Mouse (Mus musculus) liver, adult 2 months (tissue): ENCODE data around the gene Gng7. TPM values are rescaled to one million over a fixed set of nuclear protein-coding genes. Genes with fewer than 3 reads are reported as not detected.

ENCODE experiments used
- DNase-seq: peaks from one replicate; pipeline ENCODE4 v3.0.0-alpha.2; 2011; ENCODE audit warnings: low read depth, low spot score; ENCODE audit errors: extremely low read depth
- H3K27ac ChIP-seq: fragments of 200-500 bp; replicated peaks from 2 replicates; pipeline ENCODE4 v1.5.1; 2012; ENCODE audit warnings: low read depth, mild to moderate bottlenecking, control low read depth, inconsistent platforms, low read length; ENCODE audit not compliant: insufficient read depth
- H3K27me3 ChIP-seq: fragments of 200-500 bp; 2 replicates; pipeline ENCODE4 v1.6.1; 2012; ENCODE audit warnings: mild to moderate bottlenecking, moderate library complexity, low read length, inconsistent platforms; ENCODE audit not compliant: control insufficient read depth, insufficient read depth
- H3K36me3 ChIP-seq: fragments of 200-500 bp; 2 replicates; pipeline ENCODE4 v1.6.1; 2012; ENCODE audit warnings: low read length, inconsistent platforms; ENCODE audit not compliant: control insufficient read depth, insufficient read depth
- H3K4me1 ChIP-seq: fragments of 200-500 bp; 2 replicates; pipeline ENCODE4 v1.6.1; 2011; ENCODE audit warnings: low read length; ENCODE audit not compliant: control insufficient read depth, insufficient read depth
- H3K4me3 ChIP-seq: fragments of 200-500 bp; 2 replicates; pipeline ENCODE4 v1.5.1; 2011; ENCODE audit warnings: low read depth, mild to moderate bottlenecking, control low read depth, low read length, moderate library complexity; ENCODE audit not compliant: insufficient read depth
- H3K79me2 ChIP-seq: fragments of 200-500 bp; 2 replicates; pipeline ENCODE4 v1.6.1; 2012; ENCODE audit warnings: inconsistent platforms, mild to moderate bottlenecking, low read length, moderate library complexity; ENCODE audit not compliant: control insufficient read depth, insufficient read depth
- H3K9ac ChIP-seq: fragments of 200-500 bp; 2 replicates; pipeline ENCODE4 v1.6.1; 2012; ENCODE audit warnings: low read depth, mild to moderate bottlenecking, control low read depth, inconsistent platforms, low read length
- CTCF ChIP-seq: fragments of 200-500 bp; IDR thresholded peaks from 2 replicates; pipeline ENCODE4 v1.5.1; 2011; ENCODE audit warnings: low read depth, low read length, control low read depth
- POLR2A ChIP-seq: fragments of 200-500 bp; IDR thresholded peaks from 2 replicates; pipeline ENCODE4 v1.6.1; 2011; ENCODE audit warnings: low read length, control low read depth; ENCODE audit not compliant: insufficient read depth; ENCODE audit errors: extremely low read depth
- WGBS: fragments of 180-500 bp; shearing (Covaris S2); methylation state at CpG from one replicate; pipeline ENCODE4 v1.1.7; 2018; 5-methylcytosine and 5-hydroxymethylcytosine counted together
- polyA plus RNA-seq: library from polyadenylated mRNA; depleted of rRNA; stranded (reverse); fragments of >200 nt; gene quantifications from 2 replicates; pipeline ENCODE4 v1.2.3, GENCODE M21; 2012
- total RNA-seq: library from RNA; depleted of rRNA; stranded (reverse); fragments of >200 nt; gene quantifications from 2 replicates; pipeline ENCODE4 v1.2.3, GENCODE M21; 2014

The Gng7 gene
- total and polyA plus RNA-seq, 2 experiments = 0.09 to 0.65 TPM

DNA sequence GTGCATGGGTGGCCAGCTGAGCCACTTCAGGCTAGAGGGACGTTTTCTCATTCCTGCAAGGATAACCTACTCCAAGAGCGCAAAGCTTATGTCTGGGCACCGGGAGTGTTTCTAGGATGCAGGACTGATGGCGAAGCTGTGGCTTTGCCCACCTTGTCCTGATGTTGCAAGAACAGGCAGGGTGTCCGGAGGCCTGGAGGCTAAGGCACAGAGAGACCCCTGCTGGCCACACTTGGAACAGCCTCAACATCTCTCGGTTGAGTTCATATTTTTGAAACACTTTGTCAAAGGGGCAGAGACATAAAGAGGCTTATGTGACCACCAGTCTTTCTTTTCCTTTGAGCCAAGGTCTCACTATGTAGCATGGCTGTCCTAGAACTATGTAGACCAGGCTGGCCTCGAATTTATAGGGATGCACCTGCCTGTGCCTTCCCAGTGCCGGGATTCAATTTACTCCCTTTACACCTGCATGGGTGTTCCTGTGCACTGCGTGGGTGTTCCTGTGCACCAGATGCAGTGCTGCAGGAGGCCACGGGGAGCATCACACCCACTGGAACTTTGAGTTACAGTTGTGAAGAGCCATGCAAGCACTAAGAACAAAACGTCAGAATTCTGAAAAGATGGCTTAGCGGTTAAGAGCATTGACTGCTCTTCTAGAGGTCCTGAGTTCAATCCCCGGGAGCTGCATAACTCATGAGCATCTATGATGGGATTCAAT lies 26.9 kb upstream of the Gng7 start:
- TF ChIP-seq POLR2A (no peak), CTCF (peak; percentile 93)
- no peaks in the 10 kb centered on the region for H3K27me3 ChIP-seq
- H3K36me3 ChIP-seq = peaks cover 3% of the 10 kb centered on the region; the same call in 1 of the 2 replicates
- peak; percentile 41 for DNase-seq
- no peak overlapping the region for H3K4me3 ChIP-seq
- H3K4me1 ChIP-seq = no peaks in the 10 kb centered on the region
- H3K79me2 ChIP-seq = no peaks in the 10 kb centered on the region
- H3K27ac ChIP-seq = no peak overlapping the region
- 27% methylated on average over 13 of the region's 13 CpGs for WGBS
- H3K9ac ChIP-seq = no peak overlapping the region

DNA sequence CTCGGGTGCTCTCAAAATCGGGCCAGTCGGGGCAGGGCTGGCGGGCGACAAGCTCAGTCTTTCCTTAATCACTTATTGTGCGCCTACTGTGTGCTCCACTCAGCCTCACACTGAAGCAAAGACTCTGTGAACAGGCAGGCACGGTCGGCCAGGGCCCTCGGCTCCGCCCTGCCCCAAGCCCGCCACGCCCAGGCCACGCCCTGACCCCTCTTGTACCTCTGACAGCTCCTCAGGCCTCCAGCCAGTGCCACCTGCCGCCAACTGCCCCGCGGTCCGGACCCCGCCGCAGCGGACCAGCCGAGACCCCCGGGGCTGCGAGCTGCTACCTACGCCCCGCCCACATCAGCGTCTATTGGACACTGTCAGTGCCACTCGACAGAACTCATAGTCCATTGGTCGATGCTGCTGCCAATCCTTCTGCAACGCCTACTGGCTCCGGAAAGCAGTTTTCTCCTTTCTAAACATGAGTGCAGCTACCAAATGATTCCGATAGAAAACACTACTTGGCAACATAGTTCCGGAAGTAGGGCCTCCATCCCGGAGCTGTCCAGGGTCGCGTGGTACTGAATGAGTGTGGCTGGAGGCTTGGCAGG lies 22.3 kb upstream of the Gng7 start, which contains the start of gene Slc39a3:
Gene Slc39a3 (minus strand): TSS at position 439 of the 593 bp plus-strand sequence.
- Histone ChIP-seq H3K4me3 (peak within 1 kb of the TSS; percentile 95), H3K27ac (no peak within 1 kb of the TSS), H3K27me3 (no peaks in the 10 kb centered on the region), H3K4me1 (no peaks in the 10 kb centered on the region), H3K9ac (peak within 1 kb of the TSS; percentile 93), H3K79me2 (no peaks in the 10 kb centered on the region), H3K36me3 (no peaks in the 10 kb centered on the region)
- DNase-seq = peak; percentile 94
- TF ChIP-seq CTCF (no peak), POLR2A (0 out of 2 replicates have a peak, but pooled peaks have one; percentile 25)
- WGBS = under 1% methylated on average over 35 of the region's 35 CpGs

DNA sequence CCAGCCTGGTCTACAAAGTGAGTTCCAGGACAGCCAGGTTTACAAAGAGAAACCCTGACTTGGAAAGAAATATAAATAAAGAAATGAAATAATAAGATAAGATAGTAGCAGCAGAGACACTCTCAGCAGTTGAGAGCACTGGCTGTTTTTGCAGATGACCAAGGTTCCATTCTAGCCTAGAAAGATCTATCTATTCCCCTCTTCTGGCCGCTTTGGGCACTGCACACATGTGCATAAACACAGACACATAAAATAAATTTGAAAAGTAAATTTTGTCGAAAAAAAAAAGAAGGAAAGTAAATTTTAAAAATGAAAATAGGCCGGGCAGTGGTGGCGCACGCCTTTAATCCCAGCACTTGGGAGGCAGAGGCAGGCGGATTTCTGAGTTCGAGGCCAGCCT lies 21.5 kb upstream of the Gng7 start:
- 78% methylated on average over 7 of the region's 7 CpGs for WGBS
- TF ChIP-seq CTCF (0 out of 2 replicates have a peak, but pooled peaks have one; percentile 17), POLR2A (no peak)
- Histone ChIP-seq H3K27me3 (no peaks in the 10 kb centered on the region), H3K36me3 (no peaks in the 10 kb centered on the region), H3K79me2 (no peaks in the 10 kb centered on the region), H3K9ac (no peak overlapping the region), H3K4me1 (no peaks in the 10 kb centered on the region), H3K27ac (no peak overlapping the region), H3K4me3 (no peak overlapping the region)
- no peak for DNase-seq

DNA sequence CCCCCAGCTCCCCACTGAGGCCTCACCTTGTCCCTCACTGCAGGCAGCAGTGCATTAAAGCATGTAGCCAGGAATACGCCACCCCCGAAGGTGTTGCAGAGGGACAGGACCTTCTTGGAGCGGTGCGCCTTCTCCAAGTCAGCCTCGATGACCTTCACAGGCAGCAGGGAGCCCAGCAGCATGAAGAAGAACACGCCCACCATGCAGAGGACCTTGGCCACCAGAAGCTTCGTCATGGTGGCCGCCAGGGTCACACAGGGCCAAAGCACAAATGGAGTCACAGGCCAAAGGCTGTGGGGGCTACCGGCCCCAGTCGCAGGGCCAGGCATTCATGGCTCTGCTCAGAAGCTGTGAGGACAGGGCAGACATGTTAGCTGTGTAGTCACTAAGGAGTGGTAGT lies 18.8 kb upstream of the Gng7 start:
- TF ChIP-seq POLR2A (no peak), CTCF (no peak)
- no peak overlapping the region for H3K27ac ChIP-seq
- DNase-seq = no peak
- WGBS = 88% methylated on average over 10 of the region's 10 CpGs
- no peaks in the 10 kb centered on the region for H3K36me3 ChIP-seq
- H3K4me1 ChIP-seq = no peaks in the 10 kb centered on the region
- H3K9ac ChIP-seq = no peak overlapping the region
- no peaks in the 10 kb centered on the region for H3K79me2 ChIP-seq
- H3K4me3 ChIP-seq = no peak overlapping the region
- no peaks in the 10 kb centered on the region for H3K27me3 ChIP-seq

DNA sequence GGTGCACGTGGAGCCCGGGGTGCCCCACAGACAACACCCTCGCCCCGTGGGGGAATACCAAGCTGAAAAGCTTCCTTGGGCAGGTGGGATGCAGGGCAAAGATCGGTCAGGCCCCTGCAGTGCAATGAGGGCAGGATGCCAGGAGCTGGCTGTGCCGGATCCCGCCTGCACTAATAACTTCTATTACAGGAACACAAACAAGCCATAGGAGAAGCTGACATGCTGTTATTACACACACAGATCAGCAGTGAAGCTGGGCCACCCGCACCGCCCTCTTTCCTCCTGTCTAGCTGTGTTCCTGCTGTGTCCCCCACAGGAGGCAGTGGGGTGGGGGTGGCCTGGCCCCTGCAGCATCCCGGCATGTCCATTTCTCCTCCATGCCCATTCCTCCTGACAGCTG lies 14.3 kb upstream of the Gng7 start:
- 69% methylated on average over 10 of the region's 10 CpGs for WGBS
- Histone ChIP-seq H3K79me2 (no peaks in the 10 kb centered on the region), H3K4me3 (no peak overlapping the region), H3K36me3 (no peaks in the 10 kb centered on the region), H3K9ac (no peak overlapping the region), H3K27me3 (peaks cover 13% of the 10 kb centered on the region), H3K27ac (no peak overlapping the region), H3K4me1 (no peaks in the 10 kb centered on the region)
- DNase-seq = no peak
- no peak for TF ChIP-seq CTCF

DNA sequence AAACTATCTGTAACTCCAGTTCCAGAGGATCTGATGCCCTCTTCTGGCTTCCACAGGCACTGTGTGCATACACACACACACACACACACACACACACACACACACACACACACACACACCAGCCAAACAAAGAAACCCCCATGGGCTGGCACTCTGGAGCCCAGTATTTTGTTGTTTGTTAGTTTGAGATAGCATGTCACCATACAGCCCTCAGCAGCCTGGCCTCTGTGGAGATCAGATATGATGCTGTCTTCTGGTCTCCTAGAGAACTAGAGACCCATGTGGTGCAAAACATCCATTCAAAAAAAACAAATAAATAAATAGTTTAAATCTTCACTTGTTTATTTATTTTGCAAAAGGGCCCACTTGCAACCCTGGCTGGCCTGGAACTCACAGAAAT lies 13.5 kb upstream of the Gng7 start:
- Histone ChIP-seq H3K4me1 (no peaks in the 10 kb centered on the region), H3K27ac (no peak overlapping the region), H3K27me3 (peaks cover 13% of the 10 kb centered on the region), H3K36me3 (no peaks in the 10 kb centered on the region), H3K4me3 (no peak overlapping the region), H3K79me2 (no peaks in the 10 kb centered on the region), H3K9ac (no peak overlapping the region)
- TF ChIP-seq POLR2A (no peak), CTCF (no peak)
- no peak for DNase-seq
